Mouse (Mus musculus) brain, embryonic 14.5 days (tissue): ENCODE results near the gene Esr1.

ENCODE experiments used
- CTCF ChIP-seq: fragments of 200-500 bp; IDR thresholded peaks from 2 replicates; pipeline ENCODE4 v1.5.1; 2012; ENCODE audit warnings: inconsistent platforms, mild to moderate bottlenecking, moderate library complexity, borderline replicate concordance; ENCODE audit not compliant: insufficient read depth, insufficient read length; ENCODE audit errors: extremely low read depth
- POLR2A ChIP-seq: fragments of 200-500 bp; IDR thresholded peaks from 2 replicates; pipeline ENCODE4 v1.6.1; 2012; ENCODE audit warnings: mild to moderate bottlenecking, inconsistent platforms, borderline replicate concordance; ENCODE audit not compliant: poor library complexity, insufficient read depth, insufficient read length, severe bottlenecking; ENCODE audit errors: extremely low read depth

- TF ChIP-seq CTCF (no peak), POLR2A (no peak)
These were observed 286.4 kb downstream of the Esr1 start for GRCm38 (mm10) chr10:4897789-4898188.
